Mouse (Mus musculus) brain, embryonic 14.5 days (tissue): ENCODE results near the gene Cyp4f40.

Experiments
- CTCF ChIP-seq: fragments of 200-500 bp; IDR thresholded peaks from 2 replicates; pipeline ENCODE4 v1.5.1; 2012; ENCODE audit warnings: inconsistent platforms, mild to moderate bottlenecking, moderate library complexity, borderline replicate concordance; ENCODE audit not compliant: insufficient read depth, insufficient read length; ENCODE audit errors: extremely low read depth
- POLR2A ChIP-seq: fragments of 200-500 bp; IDR thresholded peaks from 2 replicates; pipeline ENCODE4 v1.6.1; 2012; ENCODE audit warnings: mild to moderate bottlenecking, inconsistent platforms, borderline replicate concordance; ENCODE audit not compliant: poor library complexity, insufficient read depth, insufficient read length, severe bottlenecking; ENCODE audit errors: extremely low read depth

- TF ChIP-seq CTCF (no peak), POLR2A (no peak)
These were observed 64.1 kb downstream of the Cyp4f40 start for GRCm38 (mm10) chr17:32722771-32723170.
